Mouse (Mus musculus) v-Abl transformed pro-B cells (cell line): ENCODE results near the gene Gm16440.
"Not testable (repeated sequence)": the region's sequence is repeated elsewhere in the genome, so short reads cannot be mapped to it uniquely, and the experiment has no call there.

Experiments
- in situ Hi-C, 2 experiments: fragments of 400-800 bp; cut with MboI; formaldehyde crosslinking; loops; one replicate each; pipeline ENCODE4 v1.15.1; 2025; ENCODE audit not compliant: unreplicated experiment in 2 of 2

Gm16440 gene

GRCm38 (mm10) chr14:6390219-6390618, at the start of gene Gm16440:
TSS of gene Gm16440 (minus strand) at chr14:6390319.
- in situ Hi-C loops, result not testable (repeated sequence)

DNA sequence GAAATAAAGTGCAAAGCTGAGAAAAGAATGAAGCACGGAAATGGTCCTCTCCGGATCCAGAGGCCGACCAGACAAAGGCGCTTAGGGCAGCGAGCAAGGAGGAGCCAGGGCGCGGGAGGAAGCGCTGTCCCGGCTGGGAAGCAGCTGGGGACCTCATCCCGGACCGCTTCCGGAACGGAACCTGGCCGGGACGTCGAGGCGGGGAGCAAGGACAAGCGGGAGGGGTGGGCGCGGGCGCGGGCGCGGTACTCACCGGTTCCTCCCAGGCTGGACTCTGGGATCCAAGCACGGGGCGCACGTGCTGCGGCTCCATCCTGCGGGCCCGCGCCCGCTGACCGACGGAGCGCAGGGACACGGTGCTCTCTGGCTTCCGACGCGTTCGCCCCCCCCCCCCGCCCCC, 36.6 kb upstream of the Gm16440 start:
- in situ Hi-C loops, result not testable (repeated sequence)

GRCm38 (mm10) chr14:6426353-6426752, 36.2 kb upstream of the Gm16440 start:
- in situ Hi-C loops, result not testable (repeated sequence)

DNA sequence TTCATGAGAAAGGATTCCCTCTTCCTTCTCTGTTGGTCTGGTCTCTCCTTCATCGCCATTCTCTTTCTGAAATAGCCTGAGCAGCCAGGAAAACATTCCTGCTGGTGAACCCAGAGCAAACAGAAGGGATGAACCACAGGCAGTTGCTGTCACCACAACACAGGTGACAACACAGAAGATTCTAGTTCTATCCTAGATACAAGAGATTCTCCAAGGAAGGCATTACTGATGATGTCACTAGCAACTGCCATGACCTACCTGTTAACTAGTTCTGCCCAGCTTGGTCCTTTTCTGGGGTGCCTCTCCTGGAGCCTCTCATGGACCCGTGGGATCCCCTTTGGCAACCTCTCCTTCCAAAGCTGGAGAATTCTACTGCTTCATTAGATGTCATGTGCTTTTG, 22.3 kb upstream of the Gm16440 start, which contains the start of gene Gm3591:
TSS of gene Gm3591 (minus strand) at position 101 of the 400 bp plus-strand sequence.
- in situ Hi-C loops, result not testable (repeated sequence)

- in situ Hi-C loops, result not testable (repeated sequence)
These were observed 46.5 kb downstream of the Gm16440 start, which contains the start of gene Gm3618 for GRCm38 (mm10) chr14:6343578-6343977. TSS of gene Gm3618 (minus strand) at chr14:6343678.
